In the genomic region with DNA sequence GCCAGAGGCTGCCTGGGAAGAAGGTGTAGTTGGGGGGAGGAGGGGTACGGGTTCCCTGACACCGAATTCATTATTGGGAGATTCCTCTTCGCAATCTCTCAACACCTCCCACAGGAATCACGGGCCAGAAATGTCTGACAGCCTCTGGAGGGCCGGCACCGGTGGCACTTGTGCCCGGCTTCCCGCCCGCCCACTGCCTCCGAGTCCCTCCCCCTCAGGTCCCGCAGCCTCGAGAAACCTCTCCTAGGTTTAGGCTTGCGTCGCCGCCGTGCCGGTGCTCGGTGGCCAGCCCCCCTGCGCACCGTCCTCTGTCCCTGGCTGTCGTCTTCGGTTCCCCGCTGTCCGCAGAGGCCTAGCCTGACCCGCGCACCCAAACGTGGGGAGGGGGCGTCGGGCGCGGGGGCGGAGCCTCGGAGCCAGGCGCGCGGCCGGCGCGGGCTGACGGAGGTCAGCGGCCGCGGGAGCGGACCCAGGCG, we compare ENCODE assay signal across 8 mouse cellular contexts. TPM values are rescaled to one million over a fixed set of nuclear protein-coding genes. Genes with fewer than 3 reads are reported as not detected.
DNase-seq lines count a peak whose midpoint lies in the region; ATAC-seq and TF ChIP-seq lines count a peak whose summit lies in the region.

A gene (plus strand): TSS at position 416 of the 476 bp plus-strand sequence.

- H3K4me3 ChIP-seq in heart, embryonic 11.5 days (ENCODE audit: low read depth, low read length): peak within 1 kb of the TSS; percentile 76
- peak within 1 kb of the TSS; percentile 69 for H3K4me3 ChIP-seq in intestine, embryonic 15.5 days (replicated peaks)
- peak within 1 kb of the TSS; percentile 61 for H3K4me3 ChIP-seq in lung, embryonic 14.5 days (ENCODE audit: low read depth, low read length)
- peak within 1 kb of the TSS; percentile 69 for H3K4me3 ChIP-seq in small intestine, adult 2 months (ENCODE audit: low read depth, low read length)

- peaks cover 43% of the 10 kb centered on the region for H3K27me3 ChIP-seq in heart, embryonic 11.5 days (ENCODE audit: control insufficient read depth, insufficient read depth, low read length)
- peaks cover 36% of the 10 kb centered on the region for H3K27me3 ChIP-seq in intestine, embryonic 15.5 days (replicated peaks)
- peaks cover 32% of the 10 kb centered on the region for H3K27me3 ChIP-seq in lung, embryonic 14.5 days (ENCODE audit: insufficient read depth, low read length)
- H3K27me3 ChIP-seq in small intestine, adult 2 months (ENCODE audit: control insufficient read depth, insufficient read depth, low read length): peaks cover 23% of the 10 kb centered on the region

- under 1% methylated on average over 42 of the region's 45 CpGs for WGBS in heart, embryonic 11.5 days (ENCODE audit: insufficient replicate concordance)
- WGBS in intestine, embryonic 15.5 days: under 1% methylated on average over 45 of the region's 45 CpGs
- 1% methylated on average over 32 of the region's 45 CpGs for WGBS in lung, embryonic 14.5 days
- 2% methylated on average over 44 of the region's 45 CpGs for WGBS in small intestine, adult 2 months

- no peak for TF ChIP-seq CTCF in lung, embryonic 14.5 days (IDR thresholded peaks at IDR 0.05; ENCODE audit: low read depth)
- TF ChIP-seq CTCF in small intestine, adult 2 months (IDR thresholded peaks at IDR 0.05; ENCODE audit: extremely low read depth, insufficient read length, insufficient replicate concordance, low read depth, low read length): no peak

- H3K27ac ChIP-seq in heart, embryonic 11.5 days (ENCODE audit: low read depth, low read length): no peak within 1 kb of the TSS
- H3K27ac ChIP-seq in intestine, embryonic 15.5 days: peak within 1 kb of the TSS; percentile 32; the same call in 1 of the 2 replicates
- no peak within 1 kb of the TSS for H3K27ac ChIP-seq in lung, embryonic 14.5 days (ENCODE audit: low read depth)
- no peak within 1 kb of the TSS for H3K27ac ChIP-seq in small intestine, adult 2 months (ENCODE audit: insufficient read depth, low read depth, low read length)

- no peak for DNase-seq in heart, adult 8-10 months (ENCODE audit: low spot score)
- peak; percentile 75 for DNase-seq in Muller cell, postnatal 12 days (ENCODE audit: inconsistent ontology term)
- peak; percentile 38 for DNase-seq in lung, embryonic 14.5 days
- no peak for DNase-seq in spleen, postnatal 10 days (ENCODE audit: low spot score in 2 of 2)

- peak within 1 kb of the TSS; percentile 73 for H3K9ac ChIP-seq in heart, embryonic 11.5 days (ENCODE audit: low read depth, low read length)
- H3K9ac ChIP-seq in intestine, embryonic 15.5 days: peak within 1 kb of the TSS; percentile 73
- H3K9ac ChIP-seq in lung, embryonic 14.5 days: peak within 1 kb of the TSS; percentile 65

- H3K4me2 ChIP-seq in heart, embryonic 11.5 days: peak within 1 kb of the TSS; percentile 84
- peak within 1 kb of the TSS; percentile 100 for H3K4me2 ChIP-seq in intestine, embryonic 15.5 days (replicated peaks)
- peak within 1 kb of the TSS; percentile 100 for H3K4me2 ChIP-seq in lung, embryonic 14.5 days

- no peak for ATAC-seq in heart, embryonic 11.5 days (replicated peaks; ENCODE audit: insufficient number of reproducible peaks, low FRiP score, low TSS enrichment)
- ATAC-seq in common myeloid progenitor, adult 5-6 weeks (replicated peaks; ENCODE audit: low read depth, poor library complexity, severe bottlenecking): peak; percentile 31; the same call in 1 of the 2 replicates
- ATAC-seq in intestine, embryonic 15.5 days: peak; percentile 60
- ATAC-seq in lung, embryonic 14.5 days (ENCODE audit: insufficient read depth): peak; percentile 35; the same call in 1 of the 2 replicates

- no peaks in the 10 kb centered on the region for H3K36me3 ChIP-seq in heart, embryonic 11.5 days (ENCODE audit: control insufficient read depth, insufficient read depth, low read length)
- H3K36me3 ChIP-seq in intestine, embryonic 15.5 days: no peaks in the 10 kb centered on the region
- H3K36me3 ChIP-seq in lung, embryonic 14.5 days (ENCODE audit: insufficient read depth): no peaks in the 10 kb centered on the region
- H3K36me3 ChIP-seq in small intestine, adult 2 months (ENCODE audit: control insufficient read depth, insufficient read depth, low read length): no peaks in the 10 kb centered on the region

- no peaks in the 10 kb centered on the region for H3K9me3 ChIP-seq in heart, embryonic 11.5 days (replicated peaks; ENCODE audit: control insufficient read depth, low read length)
- H3K9me3 ChIP-seq in intestine, embryonic 15.5 days: no peaks in the 10 kb centered on the region
- no peaks in the 10 kb centered on the region for H3K9me3 ChIP-seq in lung, embryonic 14.5 days (ENCODE audit: low read depth, low read length)

- H3K4me1 ChIP-seq in heart, embryonic 11.5 days (ENCODE audit: control insufficient read depth, insufficient read depth, low read length): peaks cover 6% of the 10 kb centered on the region
- peaks cover 16% of the 10 kb centered on the region for H3K4me1 ChIP-seq in intestine, embryonic 15.5 days (replicated peaks)
- H3K4me1 ChIP-seq in lung, embryonic 14.5 days (ENCODE audit: insufficient read depth): 0 out of 2 replicates have a peak, but pooled peaks cover 4% of the 10 kb centered on the region
- H3K4me1 ChIP-seq in small intestine, adult 2 months (ENCODE audit: control insufficient read depth, insufficient read depth, insufficient read length, low read length): peaks cover 6% of the 10 kb centered on the region; the same call in 1 of the 2 replicates

- TF ChIP-seq POLR2A in small intestine, adult 2 months (IDR thresholded peaks at IDR 0.05; ENCODE audit: low read depth, low read length): no peak

RNA-seq across cellular contexts. Expression of the gene that starts here (rescaled TPM):
- 0.40 and 0.49 TPM in 2 replicates for polyA plus RNA-seq in heart, embryonic 11.5 days (2014; fragmentation: Nextera tagmentation; extraction: Ambion mirVana)
- under 1 TPM; 0.16 to 0.23 (median 0.19) TPM for total RNA-seq in heart, adult 8-10 months (2022)
- not detected in 2 replicates for total RNA-seq in common myeloid progenitor, adult 5-6 weeks (2017)
- 1.5 and 1.8 TPM in 2 replicates for polyA plus RNA-seq in intestine, embryonic 15.5 days (2015; fragmentation: Nextera tagmentation; extraction: Ambion mirVana)
- polyA plus RNA-seq in lung, embryonic 14.5 days (2014; fragmentation: Nextera tagmentation; extraction: Ambion mirVana): 0.93 and 1.1 TPM in 2 replicates
- polyA plus RNA-seq in small intestine, adult 2 months (2012; rRNA removed): 0.50 and 0.77 TPM in 2 replicates

Comparison
In these comparisons a context has a peak if more than half of its experiments do, and no peak if none do; other contexts are left out.
1. Peak in ATAC-seq in common myeloid progenitor, adult 5-6 weeks; RNA of the gene not detected or under 1 TPM.
2. DNase-seq: peak in Muller cell, postnatal 12 days (single experiment) and lung, embryonic 14.5 days (single experiment); none in heart, adult 8-10 months (single experiment) and spleen, postnatal 10 days (0 of 2).
3. Peak in every context shown above with its lines, with median percentiles within 50 percentile points of each other: H3K4me2 ChIP-seq, H3K4me3 ChIP-seq and H3K9ac ChIP-seq.